Mouse (Mus musculus) testis, postnatal 14 days (tissue): ENCODE measurements around the gene Morc3.

Source experiments
- DNase-seq: peaks from one replicate; pipeline ENCODE4 v3.0.0; 2021; ENCODE audit warnings: low spot score

Morc3 gene

DNA sequence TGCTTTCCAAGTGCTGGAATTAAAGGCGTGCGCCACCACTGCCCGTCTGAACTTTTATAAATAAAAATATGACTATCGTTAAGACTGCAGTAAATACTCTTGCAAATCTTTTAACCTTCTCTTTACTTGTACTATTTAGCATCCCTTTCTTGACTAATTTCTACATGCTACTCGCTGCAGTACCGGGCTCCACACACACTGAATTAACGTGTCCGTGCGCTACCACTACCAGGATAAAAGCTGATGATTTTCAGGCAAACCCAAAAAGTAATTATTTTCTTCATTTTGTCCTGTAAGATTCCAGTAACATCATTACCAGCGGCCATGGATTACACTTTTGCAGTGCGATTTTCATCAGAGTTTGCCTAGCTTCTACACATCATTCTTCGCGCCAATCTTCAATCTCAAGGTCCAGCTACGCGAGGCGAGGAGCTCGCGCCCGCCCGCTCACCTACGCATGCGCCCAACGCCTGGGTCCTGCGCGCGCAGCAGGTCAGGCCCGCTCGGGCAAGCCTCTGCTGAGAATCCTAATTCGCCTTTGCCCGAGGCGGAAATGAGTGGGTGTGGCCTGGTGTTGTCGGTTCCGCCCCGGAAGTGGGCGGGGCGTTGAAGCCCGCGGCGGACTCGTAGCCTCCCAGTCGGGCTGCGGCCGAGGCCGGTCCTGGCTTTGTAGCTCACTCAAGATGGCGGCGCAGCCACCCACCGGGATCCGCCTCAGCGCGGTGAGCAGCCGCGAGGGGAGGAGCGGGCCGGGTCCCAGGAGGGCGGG is at the start of gene Morc3:
Gene Morc3, plus strand, starts transcription at position 495 of the 769 bp plus-strand sequence.
- peak; percentile 100 for DNase-seq

DNA sequence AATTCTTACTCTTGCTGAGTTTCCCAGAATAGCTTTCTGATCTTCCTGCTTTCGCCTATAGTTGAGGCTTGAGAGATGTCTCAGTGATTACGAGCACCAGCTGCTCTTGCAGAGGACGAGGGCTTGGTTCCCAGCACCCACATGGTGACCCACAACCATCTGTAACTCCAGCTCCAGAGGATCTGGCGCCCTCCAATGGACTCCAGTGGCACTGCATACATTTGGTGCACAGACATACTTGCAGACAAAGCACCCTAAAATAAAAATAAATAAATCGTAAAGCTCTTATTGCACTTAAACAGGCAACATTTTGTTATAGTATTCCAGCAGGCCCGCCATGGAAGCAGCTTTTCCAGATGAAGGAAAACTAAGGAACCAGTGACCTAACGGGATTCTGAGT is 47.7 kb upstream of the Morc3 start:
- no peak for DNase-seq

DNA sequence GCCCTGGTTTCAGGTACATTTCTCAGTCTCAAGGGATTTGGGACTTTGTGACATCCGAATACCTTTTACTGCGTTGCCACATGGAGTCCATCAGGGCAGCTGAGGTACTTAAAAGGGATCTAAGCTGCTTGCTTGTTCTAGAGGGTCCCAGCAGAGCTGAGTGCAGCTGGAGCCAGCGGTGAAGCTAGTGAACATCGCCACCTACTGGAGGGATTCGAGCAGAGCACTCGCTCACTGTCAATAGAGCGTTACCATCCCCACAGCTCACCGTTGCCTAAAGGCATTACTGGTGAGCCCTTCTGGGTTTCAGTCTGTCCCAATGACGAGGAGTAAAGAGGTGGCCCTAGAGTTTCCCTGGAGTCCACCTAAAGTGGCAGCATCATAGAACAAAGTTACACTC is 46.1 kb upstream of the Morc3 start:
- no peak for DNase-seq

DNA sequence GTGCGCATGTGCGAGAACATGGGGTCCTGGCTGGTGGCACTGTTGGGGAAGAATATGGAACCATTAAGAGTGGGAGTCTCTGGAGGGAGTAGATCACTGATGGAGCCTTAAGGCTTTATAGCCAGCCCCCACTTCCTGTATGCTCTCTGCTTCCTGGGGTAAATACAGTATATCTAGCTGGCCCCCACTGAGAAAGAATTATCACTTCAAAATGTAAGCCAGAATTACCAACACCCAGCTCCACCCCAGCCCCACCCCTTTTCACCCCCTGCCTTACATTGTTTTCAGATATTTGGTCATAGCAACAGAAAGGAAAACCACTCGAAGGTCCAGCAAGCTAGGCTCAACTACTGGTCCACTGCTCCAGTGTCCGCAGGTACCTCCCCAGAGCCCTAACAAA is 43.5 kb upstream of the Morc3 start:
- DNase-seq, result no peak

DNA sequence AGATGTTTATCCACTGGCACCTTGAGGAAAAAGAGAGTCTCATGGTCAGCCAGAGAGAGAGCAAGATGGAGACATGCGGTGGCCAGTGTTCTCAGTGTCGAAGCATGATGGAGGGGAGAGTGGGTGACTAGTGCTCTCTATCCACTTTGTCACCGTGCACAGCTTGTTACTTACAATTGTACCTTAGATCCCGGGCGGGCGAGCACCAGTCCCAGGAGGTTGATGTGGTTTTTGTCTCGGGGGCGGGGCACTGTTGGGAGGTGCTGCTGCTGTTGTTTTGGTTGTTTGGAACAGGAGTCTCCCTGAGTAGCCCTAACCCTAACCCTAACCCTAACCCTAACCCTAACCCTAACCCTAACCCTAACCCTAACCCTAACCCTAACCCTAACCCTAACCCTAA is 43.0 kb upstream of the Morc3 start:
- no peak for DNase-seq

DNA sequence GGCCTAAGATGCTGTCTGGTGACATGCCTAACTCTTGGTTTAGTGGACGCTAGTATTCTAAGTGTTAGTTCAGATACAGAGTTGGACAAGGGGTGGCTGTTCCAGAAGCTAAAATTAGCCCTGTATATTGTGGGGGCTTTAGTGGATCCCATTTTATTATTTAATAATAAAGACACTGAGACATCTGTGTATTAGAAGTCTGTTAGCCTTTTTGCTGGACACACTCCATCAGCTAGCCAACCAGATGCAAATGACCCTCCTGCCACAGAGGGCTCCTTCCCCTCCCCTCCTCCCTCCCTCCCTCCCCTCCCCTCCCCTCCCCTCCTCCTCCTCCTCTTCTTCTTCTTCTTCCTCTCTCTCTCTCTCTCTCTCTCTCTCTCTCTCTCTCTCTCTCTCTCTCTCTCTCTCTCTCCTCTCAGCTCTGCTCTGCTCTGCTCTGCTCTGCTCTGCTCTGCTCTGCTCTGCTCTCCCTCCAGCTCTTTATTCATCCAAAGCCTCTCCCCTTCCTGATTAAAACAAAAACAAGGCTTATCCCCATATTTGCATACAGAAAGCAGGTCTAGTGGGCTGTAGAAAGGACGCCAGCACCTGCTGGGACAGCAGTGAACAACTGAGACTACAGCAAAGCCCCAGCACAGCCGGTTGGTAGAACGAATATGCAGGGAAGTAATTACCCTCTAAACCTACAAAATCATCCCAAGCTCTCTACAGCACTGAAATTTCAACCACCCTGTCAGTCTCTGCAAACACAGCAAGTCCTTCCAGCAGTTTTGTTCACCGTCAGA is 41.8 kb upstream of the Morc3 start:
- DNase-seq, result no peak

DNA sequence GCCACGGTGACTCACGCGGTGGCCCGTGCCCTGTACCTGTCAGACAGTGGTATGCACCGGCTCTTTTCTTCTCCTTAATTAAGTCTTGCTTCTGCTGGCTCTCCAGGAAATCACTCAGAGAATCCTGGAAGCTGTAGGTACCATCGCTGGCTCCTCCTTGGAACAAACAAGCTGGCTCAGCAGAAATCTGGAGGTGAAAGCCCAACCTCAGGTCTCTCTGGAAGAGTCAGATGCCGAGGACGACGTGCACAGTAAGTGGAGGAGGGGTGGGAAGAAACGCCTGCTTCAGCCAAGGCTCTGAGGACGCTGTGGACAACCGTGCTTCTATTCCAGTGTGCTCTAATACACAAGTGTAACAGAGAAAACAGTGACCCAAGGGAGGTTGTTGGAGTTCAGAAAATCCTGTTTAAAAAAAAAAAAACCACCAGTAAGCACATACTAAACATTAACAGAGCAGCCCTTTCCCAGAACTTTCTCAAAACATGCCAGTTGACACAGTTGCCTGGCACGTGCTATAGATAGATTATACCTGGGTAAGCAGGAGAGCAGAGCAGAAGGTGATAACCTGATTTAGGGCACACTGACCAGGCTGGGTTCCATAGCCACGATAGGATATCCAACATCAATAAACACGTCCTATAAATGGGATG is 38.8 kb upstream of the Morc3 start:
- no peak for DNase-seq

DNA sequence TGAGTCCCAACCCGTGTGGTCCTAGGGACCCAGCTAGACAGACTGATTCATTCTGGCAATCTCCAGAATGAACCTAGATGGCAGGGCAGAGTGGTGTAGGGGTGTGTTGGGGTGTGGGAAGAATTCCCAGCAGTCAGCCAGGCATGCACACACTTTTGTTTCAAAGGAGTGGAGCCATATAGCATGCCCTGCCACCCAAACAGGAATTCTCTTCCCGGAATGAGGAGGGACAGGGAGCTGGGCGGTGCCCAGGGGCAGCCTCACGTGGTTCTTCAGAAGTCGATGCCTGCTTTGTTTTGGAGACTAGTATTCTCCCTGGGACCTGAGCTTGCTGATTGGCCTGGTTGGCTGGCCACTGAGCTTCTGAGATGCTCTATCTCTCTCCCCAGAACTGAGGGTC is 37.1 kb upstream of the Morc3 start:
- DNase-seq, result no peak

DNA sequence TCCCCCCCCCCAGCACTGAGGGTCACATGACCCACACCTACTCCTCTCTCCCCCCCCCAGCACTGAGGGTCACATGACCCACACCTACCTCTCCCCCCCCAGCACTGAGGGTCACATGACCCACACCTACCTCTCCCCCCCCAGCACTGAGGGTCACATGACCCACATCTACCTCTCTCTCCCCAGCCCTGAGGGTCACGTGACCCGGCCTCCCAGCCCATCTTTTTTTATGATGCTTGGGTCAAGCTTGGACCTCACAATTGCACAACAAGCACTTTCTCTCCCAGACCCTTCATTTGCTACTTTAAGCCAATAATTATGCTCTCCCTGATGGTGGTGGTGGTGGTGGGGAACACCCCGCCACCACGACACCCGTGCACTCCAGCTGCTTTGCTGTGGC is 36.5 kb upstream of the Morc3 start:
- DNase-seq, result no peak

DNA sequence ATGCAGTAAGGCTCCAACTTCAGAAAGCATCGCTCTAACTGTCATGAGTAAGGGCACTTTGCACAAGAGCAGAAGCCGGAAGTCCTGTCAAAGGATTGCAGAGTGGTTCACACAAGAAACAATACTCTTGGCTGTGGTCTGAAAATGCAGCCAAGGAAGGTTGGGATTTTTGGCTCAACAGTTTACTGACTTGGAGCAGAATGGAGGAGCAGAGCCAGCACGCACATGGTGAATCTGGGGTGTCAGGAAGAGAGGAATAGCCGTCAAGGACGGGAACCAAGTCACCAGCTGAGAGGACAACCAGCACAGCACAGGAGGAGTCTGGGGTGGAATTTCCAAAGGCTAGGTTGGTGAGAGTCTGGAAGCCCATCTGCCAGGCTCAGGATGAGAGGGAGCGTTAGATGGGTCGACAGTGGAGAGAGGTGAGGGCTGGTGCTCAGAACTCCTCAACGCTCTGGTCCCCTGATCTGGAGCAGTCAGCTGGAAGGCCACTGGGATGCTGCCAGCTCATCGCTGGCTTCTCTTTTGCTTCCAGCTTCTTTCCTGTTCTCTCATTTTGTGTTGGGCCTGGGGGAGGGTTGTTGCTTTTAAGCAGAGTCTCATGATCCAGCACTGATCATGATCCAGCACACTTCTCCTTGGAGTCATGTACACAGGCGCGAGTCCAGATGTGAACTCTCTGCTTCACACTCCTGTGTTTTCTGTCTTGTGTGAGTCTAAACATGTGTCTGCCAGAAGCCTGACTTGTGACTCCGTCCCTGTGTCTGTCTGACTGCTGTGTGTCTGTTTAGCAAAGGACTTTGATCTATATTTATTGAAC is 34.7 kb upstream of the Morc3 start:
- DNase-seq, result no peak

DNA sequence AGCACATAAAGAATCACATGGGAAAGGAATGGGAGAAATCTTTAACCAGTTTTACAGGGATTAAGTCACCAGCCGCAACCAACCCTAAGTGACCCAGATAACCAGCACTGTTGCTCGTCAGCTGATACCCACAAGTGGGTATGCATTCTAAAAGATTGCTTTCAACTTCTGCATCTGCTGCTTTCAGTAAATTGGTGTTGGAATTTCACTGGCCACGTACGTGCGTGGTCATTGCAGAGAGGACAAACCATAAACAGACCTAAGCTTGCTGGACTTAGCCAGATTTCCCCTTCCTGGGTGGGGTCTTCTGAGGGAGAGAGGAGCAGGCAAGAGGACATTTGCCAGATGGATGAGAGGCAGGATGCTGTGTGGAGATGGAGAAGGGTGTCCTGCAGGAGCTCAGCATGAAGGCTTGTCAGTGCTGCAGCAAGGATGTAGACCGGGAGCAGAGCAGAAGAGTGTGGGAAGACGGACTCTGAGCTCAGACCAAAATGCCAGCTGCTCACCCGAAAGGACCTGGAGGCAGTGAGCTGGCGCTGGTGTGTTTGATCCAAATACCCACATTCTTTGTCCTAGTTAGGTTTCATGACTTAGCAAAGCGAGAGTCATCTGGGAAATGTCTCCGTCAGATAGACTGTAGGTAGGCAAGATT is 34.0 kb upstream of the Morc3 start:
- no peak for DNase-seq

DNA sequence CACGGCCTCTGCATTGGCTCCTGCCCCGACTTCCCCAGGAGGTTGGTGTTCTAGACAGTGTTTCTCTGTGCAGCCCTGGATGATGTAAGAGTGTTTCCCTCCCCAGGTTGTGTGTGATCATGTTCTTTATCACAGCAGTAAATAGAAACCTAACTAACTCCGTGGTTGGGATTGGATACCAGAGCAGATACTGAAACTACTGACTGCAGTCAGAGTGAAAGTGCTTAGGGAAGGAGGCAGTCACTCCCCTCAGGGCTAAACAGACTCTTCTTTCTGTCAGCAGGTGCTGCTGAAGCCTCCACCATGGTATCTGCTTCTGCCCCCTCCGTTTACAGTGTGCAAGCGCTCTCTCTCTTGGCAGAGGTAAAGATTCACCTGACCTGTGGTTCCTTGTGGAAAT is 33.3 kb upstream of the Morc3 start:
- DNase-seq, result no peak

DNA sequence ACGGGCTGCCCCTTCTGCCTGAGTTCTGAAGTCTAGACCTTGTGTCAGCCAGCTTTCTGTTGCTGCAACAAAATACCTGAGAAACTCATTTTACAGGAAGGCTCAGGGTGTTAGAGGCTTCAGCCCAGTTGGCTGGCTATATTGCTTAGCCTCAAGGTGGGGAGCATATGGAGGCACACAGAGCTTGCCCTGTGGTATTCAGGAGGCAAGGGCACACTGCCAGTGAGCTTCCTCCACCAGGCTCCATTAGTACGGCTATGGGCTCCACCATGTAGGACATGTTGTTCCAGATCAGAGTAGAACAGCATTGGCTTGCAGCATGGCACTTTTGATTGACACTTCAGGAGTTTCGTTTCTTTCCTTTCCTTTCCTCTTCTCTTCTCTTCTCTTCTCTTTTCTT is 32.9 kb upstream of the Morc3 start:
- DNase-seq, result no peak

DNA sequence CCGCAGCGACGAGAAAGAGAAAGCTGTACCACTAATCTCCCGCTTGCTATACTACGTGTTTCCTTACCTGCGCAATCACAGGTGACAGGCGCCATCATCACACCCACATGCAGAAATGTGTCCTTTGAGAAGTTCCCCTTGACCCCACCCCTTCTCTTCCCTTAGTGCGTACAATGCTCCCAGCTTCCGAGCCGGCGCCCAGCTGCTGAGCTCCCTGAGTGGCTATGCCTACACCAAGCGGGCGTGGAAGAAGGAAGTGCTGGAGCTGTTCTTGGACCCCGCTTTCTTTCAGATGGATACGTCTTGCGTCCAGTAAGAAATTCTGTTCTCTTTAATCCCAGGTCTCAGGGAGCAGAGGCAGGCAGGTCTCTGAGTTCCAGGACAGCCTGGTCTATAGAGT is 32.0 kb upstream of the Morc3 start:
- no peak for DNase-seq

DNA sequence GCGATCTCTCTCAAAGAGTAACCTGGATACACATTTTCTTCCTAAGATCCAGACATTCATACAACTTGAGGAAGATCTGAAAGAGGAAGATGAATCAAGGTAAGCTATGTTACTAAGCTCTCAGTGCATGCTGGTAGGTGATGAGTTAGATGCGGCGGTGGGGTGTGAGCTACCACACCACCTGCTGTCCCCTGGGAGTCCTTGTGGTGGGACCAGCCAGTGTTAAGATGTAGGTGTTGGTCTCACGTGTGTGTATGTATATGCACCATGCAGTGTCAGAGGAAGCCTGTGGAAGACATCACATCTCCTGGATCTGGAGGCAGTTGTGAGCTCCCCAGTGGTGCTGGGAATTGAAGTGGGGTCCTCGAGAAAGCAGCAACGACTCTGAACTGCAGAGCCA is 24.8 kb upstream of the Morc3 start:
- no peak for DNase-seq

DNA sequence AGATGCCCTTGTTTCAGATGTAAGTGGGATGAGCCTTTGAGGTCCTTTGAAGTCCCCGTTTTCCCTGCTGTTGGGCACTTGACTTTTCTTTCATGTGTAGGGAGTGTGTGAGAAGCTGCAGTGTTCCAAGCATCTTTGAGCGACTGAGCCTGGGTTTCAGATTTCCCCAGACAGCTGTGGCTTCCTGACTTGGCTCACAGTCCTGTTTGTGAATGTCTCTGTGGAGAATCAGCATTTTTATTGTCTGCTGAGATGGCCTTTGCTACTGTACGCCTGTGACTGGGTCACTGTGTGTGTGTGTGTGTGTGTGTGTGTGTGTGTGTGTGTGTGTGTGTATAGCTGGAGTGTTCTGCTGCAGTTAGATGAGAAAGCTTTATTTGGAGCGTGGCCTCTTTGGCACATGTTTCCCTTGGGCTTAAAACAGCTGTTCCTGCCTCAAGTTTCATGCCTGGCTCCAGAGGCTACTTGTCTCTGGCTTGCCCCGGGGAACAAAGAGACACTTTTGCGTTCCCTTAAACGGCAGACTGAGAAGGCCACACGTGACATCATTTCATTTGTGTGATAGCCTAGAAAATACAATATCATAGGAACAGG is 23.9 kb upstream of the Morc3 start:
- DNase-seq, result peak; percentile 23

DNA sequence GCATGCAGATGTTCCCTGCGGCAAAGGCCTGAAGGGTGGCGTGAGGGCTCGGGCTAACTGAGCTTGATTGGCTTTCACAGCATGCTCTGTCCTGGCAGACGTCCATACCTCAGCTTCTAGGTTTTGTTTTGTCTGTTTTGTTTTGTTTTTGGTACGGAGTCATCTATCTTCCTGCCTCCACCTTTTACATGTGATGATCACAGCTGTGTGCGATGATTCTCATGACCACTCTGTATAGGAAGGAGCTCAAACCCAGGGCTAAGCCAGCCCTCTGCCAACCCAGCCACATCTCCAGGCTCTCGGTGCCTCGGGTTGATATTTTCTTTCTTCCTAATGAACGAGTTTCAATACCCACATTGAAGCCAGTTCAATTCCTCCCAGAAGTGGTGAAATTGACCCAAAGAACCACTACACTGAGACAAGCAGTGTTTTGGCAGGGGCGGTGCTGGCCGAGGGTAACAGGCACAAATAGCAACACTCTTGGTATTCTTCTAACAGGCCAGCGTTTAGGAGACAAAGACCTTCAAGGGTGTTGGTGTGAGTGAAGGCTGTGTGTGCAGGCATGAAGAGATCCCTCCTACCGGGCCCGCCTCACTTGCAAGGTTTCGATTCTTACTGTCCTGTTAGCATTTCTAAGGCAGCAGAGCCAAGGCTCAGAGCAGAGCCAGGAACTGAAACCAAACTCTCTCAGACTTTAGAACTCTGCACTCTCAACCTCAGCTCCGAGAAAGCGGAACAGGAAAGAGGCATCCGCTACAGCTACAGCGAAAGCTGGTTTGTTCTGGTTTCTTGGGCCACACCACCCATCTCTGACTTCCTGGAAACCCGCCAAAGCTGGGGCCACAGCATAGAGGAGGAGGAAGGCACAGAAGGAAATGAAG is 15.8 kb upstream of the Morc3 start:
- peak; percentile 20 for DNase-seq

DNA sequence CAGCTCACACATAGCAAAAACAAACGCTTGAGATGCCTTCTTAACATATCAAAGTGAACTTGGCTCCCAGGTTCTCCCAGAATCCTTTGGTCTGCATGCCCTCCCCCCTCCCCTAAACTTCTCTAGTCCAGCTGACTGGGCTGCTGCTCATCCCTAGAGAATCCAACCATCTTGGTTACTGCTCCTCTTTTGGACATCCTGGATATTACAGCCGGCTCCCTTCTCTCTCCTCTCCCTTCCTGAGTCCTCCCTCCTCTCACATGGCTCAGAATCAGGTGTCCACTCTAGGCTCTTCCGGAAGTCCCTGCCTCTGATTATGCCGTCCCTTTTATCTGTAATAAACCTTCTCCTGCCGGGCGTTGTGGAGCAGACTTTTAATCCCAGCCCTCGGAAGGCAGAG is 15.1 kb upstream of the Morc3 start:
- DNase-seq, result no peak

DNA sequence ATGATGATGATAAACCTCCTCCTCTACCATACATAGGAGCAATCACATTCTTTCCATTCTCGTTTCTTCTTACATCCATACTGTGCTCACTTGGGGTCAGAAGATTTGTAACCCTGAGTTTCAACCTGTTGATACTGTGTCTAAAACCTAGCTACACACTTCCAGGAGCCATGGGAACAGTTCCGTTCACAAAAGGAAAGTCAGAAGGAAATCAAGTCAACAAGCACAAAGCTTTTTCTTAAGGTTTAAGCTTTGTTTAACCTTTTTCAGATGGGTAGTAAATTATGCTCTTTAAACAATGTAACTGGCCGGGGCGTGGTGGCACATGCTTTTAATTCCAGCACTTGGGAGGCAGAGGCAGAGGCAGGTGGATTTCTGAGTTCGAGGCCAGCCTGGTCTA is 14.6 kb upstream of the Morc3 start:
- DNase-seq, result no peak

DNA sequence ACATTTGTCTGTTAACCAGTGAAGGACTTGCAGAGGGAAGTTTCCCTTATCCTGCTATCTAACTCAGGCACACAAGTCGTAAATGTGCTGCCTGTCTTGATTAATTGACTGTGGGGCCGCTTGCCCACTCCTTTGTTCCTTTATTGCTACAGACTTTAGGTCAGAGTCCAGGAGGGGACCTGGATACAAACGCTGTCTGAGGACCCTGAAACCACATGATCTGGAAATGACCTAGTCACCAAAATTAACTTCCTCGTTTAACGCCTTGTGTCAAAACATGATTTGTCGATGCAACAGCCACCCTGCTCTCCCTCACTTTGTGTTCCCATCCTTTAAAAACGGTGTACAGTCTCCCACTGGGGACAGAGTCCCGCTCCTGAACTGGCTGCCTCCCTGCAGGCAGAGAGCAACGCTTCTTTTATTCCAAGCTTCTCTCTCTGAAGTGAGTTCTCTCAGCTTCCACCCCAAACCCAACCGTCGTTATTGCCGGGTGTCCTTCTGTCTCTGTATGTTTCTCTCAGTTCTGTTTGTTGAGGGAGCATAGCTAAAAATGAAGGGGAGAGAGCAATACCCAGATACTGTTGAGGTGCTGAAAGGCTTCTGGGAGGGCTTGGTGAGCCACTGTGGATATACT is 13.1 kb upstream of the Morc3 start:
- no peak for DNase-seq
